Mouse (Mus musculus) MEL (cell line): ENCODE results near the gene Aco2. TPM values are rescaled to one million over a fixed set of nuclear protein-coding genes. Genes with fewer than 3 reads are reported as not detected.

Experiments used
- DNase-seq: peaks from one replicate; pipeline ENCODE4 v3.0.0; 2011; ENCODE audit warnings: low read depth, low spot score
- H3K27ac ChIP-seq: 2 replicates; pipeline ENCODE4 v1.5.1; 2012; ENCODE audit warnings: low read depth, mild to moderate bottlenecking, control low read depth, low read length, moderate library complexity; ENCODE audit not compliant: control insufficient read depth
- H3K27me3 ChIP-seq, 2 experiments: fragments of 150-350 bp in 1 of 2; sonication (generic) in 1 of 2; 2 replicates each; pipeline ENCODE4 v1.6.1; 2012; ENCODE audit warnings: low read length in 2 of 2, mild to moderate bottlenecking in 2 of 2, improper control_type of control experiment in 1 of 2, moderate library complexity in 1 of 2; ENCODE audit not compliant: insufficient read depth in 2 of 2, control insufficient read depth in 1 of 2
- H3K36me3 ChIP-seq, 2 experiments: 2 replicates each; pipeline ENCODE4 v1.6.1; 2012 to 2014; ENCODE audit warnings: low read length in 2 of 2, improper control_type of control experiment in 1 of 2, inconsistent platforms in 1 of 2, mild to moderate bottlenecking in 1 of 2; ENCODE audit not compliant: insufficient read depth in 2 of 2, control insufficient read depth in 1 of 2
- H3K4me1 ChIP-seq, 2 experiments: fragments of 150-350 bp in 1 of 2; sonication (generic) in 1 of 2; 2 replicates each; pipeline ENCODE4 v1.6.1; 2012; ENCODE audit warnings: low read length in 2 of 2, improper control_type of control experiment in 1 of 2, mild to moderate bottlenecking in 1 of 2; ENCODE audit not compliant: insufficient read depth in 2 of 2, control insufficient read depth in 1 of 2
- H3K4me3 ChIP-seq, 2 experiments: fragments of 150-350 bp in 1 of 2; sonication (generic) in 1 of 2; 2 replicates each; pipeline ENCODE4 v1.5.1; 2012; ENCODE audit warnings: low read depth in 2 of 2, low read length in 2 of 2, mild to moderate bottlenecking in 2 of 2, moderate library complexity in 2 of 2, control low read depth in 1 of 2, improper control_type of control experiment in 1 of 2; ENCODE audit not compliant: control insufficient read depth in 1 of 2, insufficient read depth in 1 of 2
- H3K79me2 ChIP-seq: 2 replicates; pipeline ENCODE4 v1.6.1; 2012; ENCODE audit warnings: mild to moderate bottlenecking, low read length, moderate library complexity; ENCODE audit not compliant: control insufficient read depth, poor library complexity, insufficient read depth
- H3K9ac ChIP-seq: 2 replicates; pipeline ENCODE4 v1.6.1; 2012; ENCODE audit warnings: low read depth, mild to moderate bottlenecking, control low read depth, low read length, moderate library complexity; ENCODE audit not compliant: control insufficient read depth, poor library complexity, severe bottlenecking
- H3K9me3 ChIP-seq: fragments of 150-350 bp; sonication (generic); replicated peaks from 2 replicates; pipeline ENCODE4 v1.6.1; 2012; ENCODE audit warnings: mild to moderate bottlenecking, low read length, improper control_type of control experiment, moderate library complexity; ENCODE audit not compliant: insufficient read depth
- BHLHE40 ChIP-seq: IDR thresholded peaks from 2 replicates; pipeline ENCODE4 v1.6.1; 2012; ENCODE audit warnings: low read depth, mild to moderate bottlenecking, inconsistent platforms, low read length, improper control_type of control experiment, borderline replicate concordance
- CHD1 ChIP-seq: IDR thresholded peaks from 2 replicates; pipeline ENCODE4 v1.6.1; 2012; ENCODE audit warnings: low read depth, mild to moderate bottlenecking, inconsistent platforms, low read length, improper control_type of control experiment
- CTCF ChIP-seq, 3 experiments: IDR thresholded peaks in 2 of 3; conservative IDR thresholded peaks in 1 of 3; 2 replicates each; pipeline ENCODE4 v1.5.1; 2011 to 2012; ENCODE audit warnings: low read length in 3 of 3, low read depth in 2 of 3, mild to moderate bottlenecking in 2 of 3, improper control_type of control experiment in 1 of 3, inconsistent platforms in 1 of 3, mixed read lengths in 1 of 3, moderate library complexity in 1 of 3; ENCODE audit not compliant: control insufficient read depth in 1 of 3, insufficient read depth in 1 of 3, poor library complexity in 1 of 3, severe bottlenecking in 1 of 3
- E2F4 ChIP-seq: IDR thresholded peaks from 2 replicates; pipeline ENCODE4 v1.6.1; 2011; ENCODE audit warnings: low read depth, low read length, improper control_type of control experiment, borderline replicate concordance
- ETS1 ChIP-seq: IDR thresholded peaks from 2 replicates; pipeline ENCODE4 v1.6.1; 2012; ENCODE audit warnings: low read depth, mild to moderate bottlenecking, inconsistent platforms, low read length, improper control_type of control experiment, moderate library complexity
- MAFK ChIP-seq: IDR thresholded peaks from 2 replicates; pipeline ENCODE4 v1.6.1; 2011; ENCODE audit warnings: low read depth, mild to moderate bottlenecking, low read length, improper control_type of control experiment, borderline replicate concordance
- MAX ChIP-seq: IDR thresholded peaks from 2 replicates; pipeline ENCODE4 v1.6.1; 2011; ENCODE audit warnings: low read length, improper control_type of control experiment
- MEF2A ChIP-seq: IDR thresholded peaks from 2 replicates; pipeline ENCODE4 v1.6.1; 2014; ENCODE audit warnings: low read depth, mild to moderate bottlenecking, inconsistent platforms, low read length, improper control_type of control experiment; ENCODE audit not compliant: poor library complexity, insufficient replicate concordance, severe bottlenecking; ENCODE audit errors: extremely low read depth
- MXI1 ChIP-seq: IDR thresholded peaks from 2 replicates; pipeline ENCODE4 v1.6.1; 2011; ENCODE audit warnings: mild to moderate bottlenecking, low read depth, low read length, improper control_type of control experiment
- RAD21 ChIP-seq: IDR thresholded peaks from 2 replicates; pipeline ENCODE4 v1.6.1; 2011; ENCODE audit warnings: mild to moderate bottlenecking, low read depth, low read length, improper control_type of control experiment
- RCOR1 ChIP-seq: IDR thresholded peaks from 2 replicates; pipeline ENCODE4 v1.6.1; 2012; ENCODE audit warnings: low read depth, mild to moderate bottlenecking, inconsistent platforms, low read length, improper control_type of control experiment
- SMC3 ChIP-seq: IDR thresholded peaks from 2 replicates; pipeline ENCODE4 v1.6.1; 2011; ENCODE audit warnings: low read depth, low read length, improper control_type of control experiment
- TBP ChIP-seq: IDR thresholded peaks from 2 replicates; pipeline ENCODE4 v1.8.0; 2011; ENCODE audit warnings: low read depth, low read length, improper control_type of control experiment
- TCF12 ChIP-seq: IDR thresholded peaks from 2 replicates; pipeline ENCODE4 v1.6.1; 2014; ENCODE audit warnings: low read depth, mild to moderate bottlenecking, inconsistent platforms, low read length, improper control_type of control experiment, moderate library complexity
- polyA plus RNA-seq, 2 experiments: library from polyadenylated mRNA; stranded (reverse) in 1 of 2; unstranded in 1 of 2; fragments of >175 nt in 1 of 2; fragments of >200 nt in 1 of 2; gene quantifications; 2 replicates each; pipeline versions ENCODE4 v1.2.1 to v1.2.4; 2012; ENCODE audit warnings: low replicate concordance in 2 of 2, low read depth in 1 of 2; ENCODE audit not compliant: insufficient read length in 2 of 2, insufficient read depth in 1 of 2, missing spikeins in 1 of 2
- total RNA-seq: library from RNA; depleted of rRNA; stranded (reverse); fragments of 300-350 nt; gene quantifications from 2 replicates; pipeline ENCODE4 v1.2.3, GENCODE M21; 2012

The Aco2 gene
- total and polyA plus RNA-seq, 3 experiments: 248 to 1,242 (median 447) TPM

GRCm38 (mm10) chr15:81936679-81937078 is 64.6 kb downstream of the Aco2 start, which contains the start of gene Csdc2:
TSS of gene Csdc2 (plus strand) at chr15:81936759.
- H3K27me3 ChIP-seq: no peaks in the 10 kb centered on the region
- no peak for DNase-seq
- peaks cover 3 to 12% of the 10 kb centered on the region in 2 experiments; a peak in 1 of 4 replicates for H3K4me1 ChIP-seq
- H3K79me2 ChIP-seq: no peaks in the 10 kb centered on the region
- TF ChIP-seq MEF2A: no peak
- TF ChIP-seq MXI1: no peak
- no peak for TF ChIP-seq RAD21
- no peak for TF ChIP-seq MAX
- no peak for TF ChIP-seq BHLHE40
- no peak for TF ChIP-seq TCF12
- no peak for TF ChIP-seq CHD1
- H3K9ac ChIP-seq: no peak within 1 kb of the TSS
- no peaks in the 10 kb centered on the region for H3K36me3 ChIP-seq
- H3K9me3 ChIP-seq: no peaks in the 10 kb centered on the region
- H3K4me3 ChIP-seq: no peak within 1 kb of the TSS
- H3K27ac ChIP-seq: no peak within 1 kb of the TSS

DNA sequence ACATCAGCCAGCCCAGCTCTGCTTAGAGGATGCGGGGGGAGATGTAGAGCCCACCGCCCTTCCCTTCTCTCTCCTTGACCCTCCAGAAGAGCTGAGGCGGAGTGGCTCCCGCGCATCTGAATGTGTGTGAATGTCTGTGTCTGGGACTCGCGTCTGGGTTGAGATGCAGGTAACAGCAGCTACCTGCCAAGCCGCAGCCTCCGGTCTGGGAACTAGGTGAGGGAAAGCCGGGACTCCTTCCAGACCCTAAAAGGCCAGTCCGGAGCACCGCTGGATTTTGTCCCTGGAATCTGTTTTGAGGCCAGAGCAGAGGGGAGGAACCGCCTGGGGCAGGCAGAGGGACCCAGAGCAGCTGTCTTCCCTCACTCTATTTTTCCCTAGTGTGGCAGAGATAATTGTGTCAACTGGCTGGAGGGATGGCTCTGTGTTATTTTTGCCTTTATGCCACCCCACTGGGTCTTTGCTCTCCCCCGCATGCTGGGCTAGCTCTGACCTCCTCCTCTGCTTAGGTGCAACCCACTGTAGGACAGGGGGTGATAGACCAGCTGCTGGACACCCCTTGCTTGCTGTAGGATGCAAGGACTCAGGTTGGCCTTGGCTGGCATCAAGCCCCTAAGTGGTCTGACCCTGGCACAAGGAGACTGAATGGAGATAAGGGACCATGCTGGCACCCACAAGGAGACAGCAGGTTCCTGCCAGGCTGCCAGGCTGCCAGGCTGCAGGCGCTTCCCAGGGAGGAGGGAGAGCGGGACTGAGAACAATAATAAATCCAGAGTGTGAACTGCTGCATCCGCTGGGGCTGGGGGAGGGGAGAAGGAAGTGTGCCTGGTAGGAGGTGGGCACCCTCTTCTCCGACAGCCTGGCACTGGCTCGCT is 65.2 kb downstream of the Aco2 start:
- Histone ChIP-seq H3K36me3 (no peaks in the 10 kb centered on the region), H3K27ac (no peak overlapping the region), H3K79me2 (no peaks in the 10 kb centered on the region), H3K9me3 (no peaks in the 10 kb centered on the region), H3K4me1 (peaks cover 3 to 12% of the 10 kb centered on the region in 2 experiments; a peak in 1 of 4 replicates), H3K4me3 (no peak overlapping the region), H3K27me3 (no peaks in the 10 kb centered on the region), H3K9ac (no peak overlapping the region)
- TF ChIP-seq ETS1: no peak
- TF ChIP-seq TBP: no peak
- no peak for TF ChIP-seq CTCF (IDR thresholded peaks at IDR 0.05 in 2 of 3, conservative IDR thresholded peaks at IDR 0.05 in 1 of 3; ENCODE audit: control insufficient read depth in 1 of 3, insufficient read depth in 1 of 3, low read depth in 2 of 3, low read length in 3 of 3, poor library complexity in 1 of 3, severe bottlenecking in 1 of 3)
- TF ChIP-seq E2F4: no peak
- no peak for TF ChIP-seq RCOR1
- TF ChIP-seq MAFK: no peak
- no peak for TF ChIP-seq SMC3
- DNase-seq: no peak
